Mouse (Mus musculus): ENCODE results near the gene Nepn. TPM values are rescaled to one million over a fixed set of nuclear protein-coding genes. Genes with fewer than 3 reads are reported as not detected.

Gene Nepn
- not detected for polyA plus RNA-seq (2014; fragmentation: Illumina TruSeq; extraction: RNeasy Lipid Tissue Mini Kit (QIAGEN cat#74804); ENCODE audit: low read depth, low replicate concordance)

GRCm38 (mm10) chr10:52388922-52389430 is at the start of gene Nepn:
TSS of gene Nepn (plus strand) at chr10:52388972.

GRCm38 (mm10) chr10:52358467-52358866 is 30.3 kb upstream of the Nepn start, which contains the start of gene Gm26741:
TSS of gene Gm26741 (plus strand) at chr10:52358767.

GRCm38 (mm10) chr10:52381845-52382591 is 6.8 kb upstream of the Nepn start, which contains the start of gene Gopc:
TSS of gene Gopc (minus strand) at chr10:52382124.

GRCm38 (mm10) chr10:52417299-52417997 is 28.7 kb downstream of the Nepn start, which contains the start of gene Nus1:
TSS of gene Nus1 (plus strand) at chr10:52417547.

Other genes starting within 250 kb of the Nepn start
- not detected for gene Ros1, start 193.7 kb upstream of the Nepn start, polyA plus RNA-seq (2014; fragmentation: Illumina TruSeq; extraction: RNeasy Lipid Tissue Mini Kit (QIAGEN cat#74804); ENCODE audit: low read depth, low replicate concordance)
- 3.7 TPM for gene Dcbld1, start 155.4 kb upstream of the Nepn start, polyA plus RNA-seq (2014; fragmentation: Illumina TruSeq; extraction: RNeasy Lipid Tissue Mini Kit (QIAGEN cat#74804); ENCODE audit: low read depth, low replicate concordance)
- not detected for gene Gm26741, start 30.2 kb upstream of the Nepn start, polyA plus RNA-seq (2014; fragmentation: Illumina TruSeq; extraction: RNeasy Lipid Tissue Mini Kit (QIAGEN cat#74804); ENCODE audit: low read depth, low replicate concordance)
- gene Gopc, start 6.8 kb upstream of the Nepn start, polyA plus RNA-seq (2014; fragmentation: Illumina TruSeq; extraction: RNeasy Lipid Tissue Mini Kit (QIAGEN cat#74804); ENCODE audit: low read depth, low replicate concordance): 71.2 TPM
- gene Nus1, start 28.6 kb downstream of the Nepn start, polyA plus RNA-seq (2014; fragmentation: Illumina TruSeq; extraction: RNeasy Lipid Tissue Mini Kit (QIAGEN cat#74804); ENCODE audit: low read depth, low replicate concordance): 169 TPM

All from adrenal gland, adult 10 weeks (tissue).